Mouse (Mus musculus) lung, postnatal 25 days (tissue): ENCODE measurements around the gene Cux1.

Experiments used
- DNase-seq: peaks from one replicate; pipeline ENCODE4 v3.0.0; 2022; ENCODE audit warnings: low spot score

Cux1 gene

GRCm38 (mm10) chr5:136567176-136568025 is at the start of gene Cux1:
TSS of gene Cux1 (minus strand) at chr5:136567490.
- peak; percentile 89 for DNase-seq

- no peak for DNase-seq
Measured at GRCm38 (mm10) chr5:136612391-136612790, 45.1 kb upstream of the Cux1 start.

GRCm38 (mm10) chr5:136608814-136609434 is 41.6 kb upstream of the Cux1 start:
- DNase-seq, result peak; percentile 76

DNA sequence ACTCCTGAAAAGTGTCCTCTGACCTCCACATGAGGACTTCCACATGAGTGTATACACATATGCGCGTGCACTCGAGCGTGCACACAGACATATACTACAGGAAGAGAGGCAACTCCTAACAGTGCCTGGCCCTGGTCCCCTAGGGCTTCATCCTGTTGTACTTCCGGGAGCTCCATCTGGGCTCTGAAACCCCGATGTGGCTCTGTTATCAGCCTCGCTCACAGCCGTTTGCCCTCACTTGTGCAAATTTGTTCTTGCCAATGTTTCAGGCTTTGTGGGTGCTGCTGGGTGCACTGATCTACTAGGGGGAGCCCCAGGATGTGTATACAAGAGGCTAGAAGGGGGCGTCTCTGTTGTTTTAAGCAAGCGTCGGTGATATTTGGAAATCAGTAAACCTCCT is 37.9 kb upstream of the Cux1 start:
- no peak for DNase-seq

DNA sequence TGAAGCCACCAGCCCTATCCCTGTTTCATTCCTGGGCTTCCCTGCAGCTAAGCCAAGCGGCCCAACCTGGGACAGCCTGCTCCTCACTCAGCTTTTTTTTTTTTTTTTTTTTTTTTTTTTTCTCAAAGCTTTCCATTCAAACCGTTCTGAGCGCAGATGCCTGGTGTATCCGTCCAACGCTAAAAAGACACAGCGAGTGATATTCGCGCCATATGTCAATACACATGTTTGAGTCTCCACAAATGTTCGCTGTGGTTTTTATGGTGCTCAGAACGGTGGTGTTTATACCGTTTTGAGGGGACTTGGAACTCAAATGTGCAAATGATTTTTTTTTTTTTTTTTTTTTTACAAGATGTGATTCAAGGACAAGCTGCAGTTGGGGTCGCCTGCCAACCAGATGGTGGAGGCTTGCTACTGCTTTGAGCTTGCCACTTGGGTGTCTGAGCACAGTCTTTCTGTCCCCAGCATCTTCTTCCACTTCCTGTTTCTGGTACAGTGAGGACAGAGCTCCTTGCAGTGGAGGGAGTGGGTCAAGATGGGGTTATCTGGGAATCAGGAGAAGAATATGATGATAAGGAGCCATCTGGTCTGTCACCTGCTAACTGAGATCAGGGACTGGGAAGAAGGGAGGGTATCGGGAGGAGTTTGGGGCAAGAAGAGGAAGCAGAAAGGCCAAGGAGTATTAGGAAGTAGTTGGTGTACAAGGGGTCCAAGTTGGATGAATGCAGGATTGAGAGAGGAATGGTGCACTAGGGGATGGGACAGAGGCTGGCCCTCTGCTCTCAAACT is 36.1 kb upstream of the Cux1 start:
- no peak for DNase-seq

- DNase-seq, result no peak
Measured at GRCm38 (mm10) chr5:136600511-136600910, 33.2 kb upstream of the Cux1 start.

- DNase-seq, result no peak
Measured at GRCm38 (mm10) chr5:136594896-136595540, 27.7 kb upstream of the Cux1 start.

DNA sequence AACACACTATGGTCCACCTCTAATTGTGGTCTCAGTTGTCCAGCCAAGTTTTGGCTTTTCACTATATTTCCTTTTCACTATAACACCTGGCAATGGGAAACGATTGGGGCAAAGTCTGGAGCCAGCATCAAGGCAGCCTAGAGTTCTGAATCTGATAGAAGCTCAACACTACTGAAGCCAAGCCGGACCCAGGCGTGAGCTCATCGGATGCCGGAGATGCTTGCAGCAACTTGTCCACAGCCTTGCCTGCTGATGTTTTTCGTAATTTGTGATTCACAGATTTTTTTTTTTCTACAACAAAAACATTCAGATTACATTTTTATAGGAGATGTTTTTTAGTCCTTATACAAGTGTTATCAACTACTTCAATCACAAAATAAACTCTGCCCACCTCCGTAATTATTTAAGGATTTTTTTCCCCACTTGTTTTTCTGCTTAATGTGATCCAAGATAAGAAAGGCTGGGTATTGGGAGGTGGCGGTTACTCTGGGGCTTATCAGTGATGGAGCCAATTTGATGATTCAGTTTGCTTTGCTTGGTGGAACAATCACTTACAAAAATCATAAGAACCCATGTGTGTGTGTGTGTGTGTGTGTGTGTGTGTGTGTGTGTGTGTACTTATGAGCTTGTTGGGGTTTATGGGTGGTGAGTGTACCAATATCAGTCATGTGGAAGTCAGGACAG is 24.7 kb upstream of the Cux1 start:
- no peak for DNase-seq

- DNase-seq, result no peak
Measured at GRCm38 (mm10) chr5:136589002-136589401, 21.7 kb upstream of the Cux1 start.

DNA sequence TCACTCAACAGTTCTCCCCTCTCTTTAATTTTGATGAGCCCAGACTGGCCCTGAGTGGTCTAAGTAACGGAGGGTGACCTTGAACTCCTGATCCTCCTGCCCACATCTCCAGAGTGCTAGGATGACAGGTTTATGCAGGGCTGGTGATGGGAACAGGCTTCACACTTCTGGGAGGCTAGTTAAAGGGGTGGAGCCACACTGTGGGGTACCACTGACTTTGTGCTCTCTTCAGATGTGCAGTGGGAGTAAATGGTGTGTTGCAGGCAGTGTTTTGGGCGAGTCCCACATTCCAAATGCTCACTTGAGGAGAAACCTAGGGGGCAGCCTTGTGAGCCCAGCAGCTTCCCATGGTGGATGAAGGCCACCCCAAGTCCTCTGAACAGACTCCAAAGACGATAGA is 21.2 kb upstream of the Cux1 start:
- DNase-seq, result no peak

DNA sequence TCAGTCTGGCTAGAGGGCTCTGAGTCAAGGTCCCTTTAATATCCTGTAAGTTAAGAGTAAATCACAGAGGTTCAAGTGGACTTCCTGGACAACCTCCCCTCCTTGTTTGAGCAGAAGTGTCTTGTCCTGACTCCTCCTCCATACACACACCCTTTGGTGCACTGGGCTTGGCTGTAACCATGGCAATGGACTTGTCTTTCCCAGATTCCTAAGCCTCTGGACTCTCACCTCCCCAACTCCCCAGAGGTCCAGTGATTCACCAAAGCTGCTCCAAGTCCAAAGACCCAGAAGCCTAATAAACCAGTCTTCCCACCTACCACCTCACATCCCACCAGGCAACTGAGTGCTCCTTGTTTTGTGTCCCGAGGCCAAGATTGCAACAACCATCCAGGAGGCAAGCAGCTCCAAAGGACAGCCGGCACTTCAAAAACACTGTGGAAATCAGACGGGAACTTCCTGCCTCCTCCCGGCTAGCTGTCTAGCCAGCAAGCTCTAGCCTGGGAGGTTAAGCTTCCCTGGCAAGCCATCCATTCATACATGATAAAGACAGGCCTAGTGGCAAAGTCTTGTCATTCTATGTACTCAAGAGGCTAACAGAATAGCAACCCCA is 17.5 kb upstream of the Cux1 start:
- DNase-seq, result no peak

GRCm38 (mm10) chr5:136583666-136584464 is 16.6 kb upstream of the Cux1 start:
- DNase-seq, result peak; percentile 30

DNA sequence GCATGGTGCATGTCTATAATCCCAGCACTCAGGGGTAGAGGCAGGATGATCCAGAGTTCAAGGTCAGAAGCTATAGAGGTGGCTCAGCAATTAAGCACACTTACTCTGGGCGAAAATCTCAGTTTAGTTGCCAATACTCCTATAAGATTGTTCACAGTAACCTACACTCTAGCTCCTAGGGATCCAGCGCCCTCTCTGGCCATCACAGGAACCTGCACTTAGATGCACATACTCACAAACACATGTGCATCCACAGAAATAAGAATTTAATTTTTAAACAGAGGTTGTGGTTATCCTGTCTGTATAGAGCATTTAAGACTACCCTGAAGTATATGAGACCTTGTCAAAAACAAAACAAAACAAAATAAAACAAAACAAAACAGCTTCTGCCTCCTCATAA is 16.0 kb upstream of the Cux1 start:
- DNase-seq, result no peak

GRCm38 (mm10) chr5:136582201-136582600 is 14.9 kb upstream of the Cux1 start:
- no peak for DNase-seq

DNA sequence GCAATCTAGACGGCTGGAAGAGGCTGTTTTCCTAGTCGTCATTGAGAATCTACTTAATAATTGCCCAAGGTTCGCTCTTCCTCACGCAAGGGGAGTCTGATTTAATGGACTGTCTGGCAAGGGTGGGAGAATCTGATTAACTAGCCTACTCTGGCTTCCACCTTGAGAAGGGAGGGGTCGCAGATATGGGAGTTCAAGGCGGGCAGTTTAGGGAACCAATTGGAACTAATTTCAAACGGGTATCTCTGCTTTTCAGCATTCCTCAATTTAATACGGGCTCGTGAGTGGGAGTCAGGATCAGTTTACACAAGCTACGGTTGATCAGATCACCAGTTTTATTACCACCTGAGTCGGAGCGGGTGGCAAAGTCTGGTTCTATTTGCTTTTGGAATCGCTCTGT is 14.3 kb upstream of the Cux1 start:
- DNase-seq, result no peak

- DNase-seq, result peak; percentile 54
Measured at GRCm38 (mm10) chr5:136581166-136581565, 13.9 kb upstream of the Cux1 start.

- DNase-seq, result no peak
Measured at GRCm38 (mm10) chr5:136578201-136578600, 10.9 kb upstream of the Cux1 start.

- DNase-seq, result no peak
Measured at GRCm38 (mm10) chr5:136570171-136570570, 2.9 kb upstream of the Cux1 start.

DNA sequence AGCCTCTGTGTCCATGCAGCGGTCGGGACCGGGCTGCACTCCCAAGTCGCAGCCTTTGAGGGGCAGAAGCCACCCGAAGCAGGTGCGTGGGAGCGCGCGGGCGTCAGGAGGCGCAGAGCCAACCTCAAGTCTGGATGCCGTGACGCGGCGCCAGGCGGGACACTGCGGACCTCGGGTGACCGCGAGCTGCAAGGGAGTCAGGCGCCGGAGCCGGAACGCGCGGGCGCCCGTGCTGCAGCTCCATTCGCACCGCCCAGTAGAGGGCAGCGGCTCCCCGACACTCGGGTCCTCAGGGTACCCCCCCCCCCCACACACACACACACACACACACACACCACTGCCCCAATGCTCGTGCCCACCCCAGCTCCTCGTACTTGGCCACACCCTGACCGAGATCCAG is 1.5 kb upstream of the Cux1 start:
- DNase-seq, result peak; percentile 82

DNA sequence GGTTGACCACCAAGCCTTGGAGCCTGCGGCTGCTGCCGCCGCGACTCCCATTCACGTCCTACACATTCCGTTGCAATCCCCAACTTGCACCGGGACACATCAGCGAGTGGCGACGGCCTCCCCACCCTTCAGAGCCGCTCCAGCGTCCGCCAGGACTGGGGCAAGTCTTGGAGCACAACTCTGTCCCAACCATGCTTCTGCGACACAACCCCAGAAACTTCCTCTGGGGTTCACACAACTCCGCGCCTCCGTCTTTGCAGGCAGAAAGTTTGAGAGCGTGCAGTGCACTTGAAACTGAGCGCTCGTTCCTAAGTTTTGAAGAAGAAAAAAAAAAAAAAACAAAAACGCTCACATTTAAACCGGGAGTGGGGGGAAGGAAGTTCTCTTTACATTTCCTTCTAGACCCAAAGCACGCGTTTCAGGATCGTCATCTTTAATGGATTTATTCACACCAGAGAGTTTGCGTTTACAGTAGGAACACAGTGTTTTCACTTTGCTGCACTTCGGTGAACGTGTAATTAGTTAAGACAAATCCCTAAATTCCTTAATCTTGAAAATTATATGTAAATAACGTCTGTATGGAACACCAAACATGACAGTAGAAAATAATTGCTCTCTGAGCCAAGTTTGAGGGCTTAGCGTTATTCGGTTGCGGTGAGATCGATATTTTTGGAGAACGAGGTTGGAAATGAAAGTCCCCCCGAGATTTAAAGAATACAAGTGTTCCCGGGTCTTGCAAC is 906 bp upstream of the Cux1 start:
- DNase-seq, result no peak
